Mouse (Mus musculus) embryonic facial prominence, embryonic 12.5 days (tissue): Measurements from ENCODE around the gene Parp16. TPM values are rescaled to one million over a fixed set of nuclear protein-coding genes. Genes with fewer than 3 reads are reported as not detected.

Experiments
- ATAC-seq: fragments of 200-750 bp; cut with Nextera tagmentation; 2 replicates; pipeline ENCODE4 v1.8.0; 2017; ENCODE audit not compliant: insufficient number of reproducible peaks, insufficient read depth, low FRiP score, low TSS enrichment
- H3K27ac ChIP-seq: fragments of 300-500 bp; sonication (generic); 2 replicates; pipeline ENCODE4 v1.5.1; 2016; ENCODE audit warnings: mild to moderate bottlenecking
- H3K27me3 ChIP-seq: fragments of 300-500 bp; sonication (generic); 2 replicates; pipeline ENCODE4 v1.6.1; 2016; ENCODE audit warnings: mild to moderate bottlenecking, moderate library complexity
- H3K36me3 ChIP-seq: fragments of 300-500 bp; sonication (generic); 2 replicates; pipeline ENCODE4 v1.6.1; 2016; ENCODE audit warnings: mild to moderate bottlenecking
- H3K4me1 ChIP-seq: fragments of 300-500 bp; sonication (generic); 2 replicates; pipeline ENCODE4 v1.6.1; 2016
- H3K4me2 ChIP-seq: fragments of 300-500 bp; sonication (generic); replicated peaks from 2 replicates; pipeline ENCODE4 v1.6.1; 2016; ENCODE audit warnings: mild to moderate bottlenecking, moderate library complexity
- H3K4me3 ChIP-seq: fragments of 300-500 bp; sonication (generic); 2 replicates; pipeline ENCODE4 v1.5.1; 2016; ENCODE audit warnings: mild to moderate bottlenecking
- H3K9ac ChIP-seq: fragments of 300-500 bp; sonication (generic); 2 replicates; pipeline ENCODE4 v1.6.1; 2016; ENCODE audit warnings: mild to moderate bottlenecking, moderate library complexity
- H3K9me3 ChIP-seq: fragments of 300-500 bp; sonication (generic); 2 replicates; pipeline ENCODE4 v1.6.1; 2016; ENCODE audit warnings: mild to moderate bottlenecking, moderate library complexity
- WGBS: fragments of 180-500 bp; shearing (Covaris S2); methylation state at CpG from one replicate; pipeline ENCODE4 v1.1.7; 2016; 5-methylcytosine and 5-hydroxymethylcytosine counted together
- polyA plus RNA-seq: library from polyadenylated mRNA; unstranded; fragments of >200 nt; fragmentation: Nextera tagmentation; extraction: Ambion mirVana; gene quantifications from 2 replicates; pipeline ENCODE4 v1.2.1, GENCODE M21; 2016

Parp16 gene
- polyA plus RNA-seq, 1 experiment from 2014 or later = 7.1 TPM

DNA sequence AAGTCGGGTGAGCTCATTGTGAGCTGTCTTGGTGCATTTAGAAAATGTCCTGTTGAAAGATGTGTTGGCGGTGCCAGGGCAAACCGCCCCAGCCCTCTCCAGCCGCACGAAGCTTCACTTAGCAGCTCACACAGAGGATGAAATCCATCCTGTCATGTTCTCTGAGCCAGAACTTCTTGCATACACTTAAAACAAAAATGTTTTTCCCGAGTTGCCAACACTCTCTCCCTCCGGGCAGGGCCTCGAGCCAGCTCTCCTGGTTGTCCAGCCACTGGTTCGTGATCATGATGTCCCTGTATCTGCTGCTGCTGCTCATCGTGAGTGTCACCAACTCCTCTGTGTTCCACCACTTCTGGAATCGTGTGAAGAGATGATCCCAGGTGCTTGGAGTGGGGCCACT lies 42.5 kb downstream of the Parp16 start:
- 85% methylated on average over 11 of the region's 11 CpGs for WGBS
- no peak for ATAC-seq
- no peak overlapping the region for H3K4me2 ChIP-seq

DNA sequence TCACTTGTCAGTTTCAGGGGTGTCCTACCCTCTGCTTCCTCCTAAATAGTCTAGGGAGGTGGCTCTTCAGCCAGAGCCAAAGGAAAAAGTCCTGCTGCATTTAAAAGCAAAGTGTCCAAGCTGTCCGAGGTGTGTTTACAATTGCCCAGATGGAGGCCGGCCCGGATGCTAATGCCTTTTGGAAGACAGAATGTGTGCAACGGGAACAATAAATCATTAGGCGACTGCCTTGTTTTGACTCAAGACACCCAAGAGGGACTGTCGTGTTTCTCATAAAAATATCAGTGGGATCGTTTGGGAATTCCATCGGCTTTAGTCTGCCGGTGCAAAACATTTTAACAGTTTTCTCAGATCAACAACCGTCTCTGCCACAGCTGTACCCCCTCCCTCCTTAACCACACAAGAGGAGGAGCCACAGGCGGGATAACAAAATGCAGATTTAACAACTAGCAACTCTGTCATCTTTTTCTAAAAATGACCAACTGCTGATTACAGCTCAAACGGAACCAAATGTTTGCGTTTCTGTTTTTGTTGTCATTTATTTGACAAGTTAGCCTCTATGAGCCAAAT lies 43.1 kb downstream of the Parp16 start:
- Histone ChIP-seq H3K4me3 (no peak overlapping the region), H3K9me3 (no peaks in the 10 kb centered on the region), H3K9ac (no peak overlapping the region), H3K27me3 (no peaks in the 10 kb centered on the region), H3K4me2 (no peak overlapping the region), H3K36me3 (0 out of 2 replicates have a peak, but pooled peaks cover 3% of the 10 kb centered on the region), H3K27ac (no peak overlapping the region), H3K4me1 (no peaks in the 10 kb centered on the region)
- no peak for ATAC-seq
- WGBS = 70% methylated on average over 13 of the region's 13 CpGs

More for the DNA sequence above, 42.5 kb downstream of the Parp16 start:
- Histone ChIP-seq H3K27me3 (no peaks in the 10 kb centered on the region), H3K36me3 (0 out of 2 replicates have a peak, but pooled peaks cover 3% of the 10 kb centered on the region), H3K4me3 (no peak overlapping the region), H3K4me1 (no peaks in the 10 kb centered on the region), H3K9ac (no peak overlapping the region), H3K9me3 (no peaks in the 10 kb centered on the region), H3K27ac (no peak overlapping the region)

DNA sequence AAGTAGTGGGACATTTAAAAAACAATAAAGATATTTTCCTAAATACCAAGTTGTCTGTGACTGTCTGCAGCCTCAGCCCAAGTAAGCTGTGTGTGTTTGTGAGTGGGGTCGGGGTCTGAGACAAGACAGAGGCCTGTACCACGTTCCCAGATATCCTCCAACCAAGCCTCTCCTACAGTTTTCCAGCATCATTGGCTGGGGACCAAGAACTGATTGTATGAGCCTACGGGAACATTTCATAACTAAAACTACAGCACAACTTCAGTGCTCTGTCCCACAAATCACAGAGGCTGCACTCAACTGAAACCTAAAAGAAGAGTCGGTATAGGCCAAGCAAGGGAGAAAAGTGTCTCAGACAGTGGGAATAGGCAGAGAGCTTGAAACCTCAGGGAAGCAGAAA lies 44.0 kb downstream of the Parp16 start:
- Histone ChIP-seq H3K4me3 (no peak overlapping the region), H3K9ac (no peak overlapping the region), H3K27ac (no peak overlapping the region), H3K4me1 (no peaks in the 10 kb centered on the region), H3K36me3 (0 out of 2 replicates have a peak, but pooled peaks cover 3% of the 10 kb centered on the region), H3K27me3 (no peaks in the 10 kb centered on the region), H3K4me2 (no peak overlapping the region), H3K9me3 (no peaks in the 10 kb centered on the region)
- no peak for ATAC-seq
- 88% methylated on average over 4 of the region's 4 CpGs for WGBS

DNA sequence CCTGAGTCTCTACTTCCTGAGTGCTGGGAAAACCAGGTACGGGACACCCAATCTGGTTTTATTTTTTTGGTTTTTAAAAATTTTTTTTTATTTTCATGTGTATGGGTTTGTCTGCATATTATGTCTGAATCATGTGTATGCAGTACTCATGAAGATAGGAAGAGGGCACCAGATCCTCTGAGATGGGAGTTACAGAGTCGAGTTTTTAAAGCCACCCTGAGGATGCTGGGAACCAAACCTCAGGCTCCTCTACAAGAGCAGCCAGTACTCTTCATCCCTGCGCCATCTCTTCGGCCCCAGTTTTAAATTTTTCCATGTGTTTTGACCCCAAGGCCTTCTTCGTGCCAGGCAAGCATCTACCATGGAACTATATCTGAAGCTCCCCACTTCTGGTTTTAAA lies 44.6 kb downstream of the Parp16 start:
- no peaks in the 10 kb centered on the region for H3K9me3 ChIP-seq
- H3K4me2 ChIP-seq = no peak overlapping the region
- H3K9ac ChIP-seq = no peak overlapping the region
- WGBS = 88% methylated on average over 5 of the region's 5 CpGs
- no peak for ATAC-seq
- no peaks in the 10 kb centered on the region for H3K4me1 ChIP-seq
- 0 out of 2 replicates have a peak, but pooled peaks cover 3% of the 10 kb centered on the region for H3K36me3 ChIP-seq
- H3K27ac ChIP-seq = no peak overlapping the region
- H3K4me3 ChIP-seq = no peak overlapping the region
- H3K27me3 ChIP-seq = no peaks in the 10 kb centered on the region

DNA sequence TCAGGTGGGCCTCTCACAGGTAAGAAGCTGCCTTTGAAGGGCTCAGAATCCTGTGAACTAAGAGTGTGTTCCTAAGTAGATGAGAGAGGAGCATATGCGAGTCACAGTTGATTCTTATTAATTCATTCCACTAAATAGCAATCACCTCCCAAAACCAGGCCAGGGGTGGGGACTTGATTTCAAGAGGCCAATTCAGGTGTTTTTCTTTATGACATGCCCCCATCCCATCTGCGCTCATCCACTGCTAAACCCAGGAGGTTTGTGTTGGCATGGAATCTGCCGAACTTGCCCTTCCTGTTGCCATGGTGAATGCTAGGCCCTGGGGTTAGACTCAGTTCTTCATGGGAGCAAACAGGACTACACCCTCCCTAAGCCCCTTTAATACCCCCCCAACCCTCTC lies 45.4 kb downstream of the Parp16 start:
- Histone ChIP-seq H3K36me3 (0 out of 2 replicates have a peak, but pooled peaks cover 3% of the 10 kb centered on the region), H3K4me1 (no peaks in the 10 kb centered on the region), H3K4me3 (no peak overlapping the region), H3K9ac (no peak overlapping the region), H3K4me2 (no peak overlapping the region), H3K27ac (no peak overlapping the region), H3K27me3 (no peaks in the 10 kb centered on the region), H3K9me3 (no peaks in the 10 kb centered on the region)
- no peak for ATAC-seq
- WGBS = 79% methylated on average over 3 of the region's 3 CpGs

DNA sequence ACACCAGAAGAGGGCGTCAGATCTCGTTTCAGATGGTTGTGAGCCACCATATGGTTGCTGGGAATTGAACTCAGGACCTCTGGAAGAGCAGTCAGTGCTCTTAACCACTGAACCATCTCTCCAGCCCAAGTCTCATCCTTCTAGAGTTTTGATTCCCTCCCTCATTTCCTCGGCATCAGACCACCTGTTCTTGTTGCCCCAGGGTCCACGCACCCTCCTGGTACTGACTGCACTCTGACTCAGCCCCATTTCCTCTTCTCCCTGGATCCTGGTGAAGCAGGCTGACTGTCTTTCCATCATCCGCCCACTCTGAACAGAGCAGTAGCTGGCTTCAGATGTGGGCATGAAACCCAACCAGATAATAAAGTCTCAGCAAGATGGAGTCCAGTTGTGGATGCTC lies 46.8 kb downstream of the Parp16 start:
- 68% methylated on average over 5 of the region's 5 CpGs for WGBS
- H3K27me3 ChIP-seq = no peaks in the 10 kb centered on the region
- H3K4me1 ChIP-seq = no peaks in the 10 kb centered on the region
- no peak overlapping the region for H3K4me2 ChIP-seq
- 0 out of 2 replicates have a peak, but pooled peaks cover 3% of the 10 kb centered on the region for H3K36me3 ChIP-seq
- H3K9me3 ChIP-seq = no peaks in the 10 kb centered on the region
- no peak overlapping the region for H3K27ac ChIP-seq
- no peak overlapping the region for H3K4me3 ChIP-seq
- ATAC-seq = no peak
- no peak overlapping the region for H3K9ac ChIP-seq

DNA sequence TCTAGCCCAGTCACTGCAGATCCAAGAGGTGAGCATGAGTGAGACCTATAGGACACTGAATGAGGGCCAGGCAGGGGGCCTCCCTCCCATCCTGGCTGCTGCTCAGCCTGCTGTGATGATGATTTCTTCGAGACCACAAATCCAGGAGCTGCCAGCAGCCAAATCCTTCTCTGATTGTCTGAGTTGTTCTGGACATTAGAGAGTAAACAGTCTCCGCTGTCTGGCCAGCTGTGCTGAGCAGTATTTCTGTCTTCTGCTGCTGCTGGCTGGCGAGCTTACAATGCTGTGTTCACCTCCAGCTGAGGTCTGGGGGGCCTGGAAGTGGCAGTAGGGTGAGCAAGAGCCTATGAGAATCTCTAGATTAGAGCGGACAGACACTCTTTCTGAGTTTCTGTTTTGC lies 48.1 kb downstream of the Parp16 start:
- no peak overlapping the region for H3K9ac ChIP-seq
- H3K4me1 ChIP-seq = no peaks in the 10 kb centered on the region
- WGBS = 48% methylated on average over 4 of the region's 4 CpGs
- ATAC-seq = no peak
- H3K9me3 ChIP-seq = no peaks in the 10 kb centered on the region
- no peak overlapping the region for H3K27ac ChIP-seq
- no peaks in the 10 kb centered on the region for H3K27me3 ChIP-seq
- H3K4me3 ChIP-seq = no peak overlapping the region
- no peaks in the 10 kb centered on the region for H3K36me3 ChIP-seq
- no peak overlapping the region for H3K4me2 ChIP-seq

DNA sequence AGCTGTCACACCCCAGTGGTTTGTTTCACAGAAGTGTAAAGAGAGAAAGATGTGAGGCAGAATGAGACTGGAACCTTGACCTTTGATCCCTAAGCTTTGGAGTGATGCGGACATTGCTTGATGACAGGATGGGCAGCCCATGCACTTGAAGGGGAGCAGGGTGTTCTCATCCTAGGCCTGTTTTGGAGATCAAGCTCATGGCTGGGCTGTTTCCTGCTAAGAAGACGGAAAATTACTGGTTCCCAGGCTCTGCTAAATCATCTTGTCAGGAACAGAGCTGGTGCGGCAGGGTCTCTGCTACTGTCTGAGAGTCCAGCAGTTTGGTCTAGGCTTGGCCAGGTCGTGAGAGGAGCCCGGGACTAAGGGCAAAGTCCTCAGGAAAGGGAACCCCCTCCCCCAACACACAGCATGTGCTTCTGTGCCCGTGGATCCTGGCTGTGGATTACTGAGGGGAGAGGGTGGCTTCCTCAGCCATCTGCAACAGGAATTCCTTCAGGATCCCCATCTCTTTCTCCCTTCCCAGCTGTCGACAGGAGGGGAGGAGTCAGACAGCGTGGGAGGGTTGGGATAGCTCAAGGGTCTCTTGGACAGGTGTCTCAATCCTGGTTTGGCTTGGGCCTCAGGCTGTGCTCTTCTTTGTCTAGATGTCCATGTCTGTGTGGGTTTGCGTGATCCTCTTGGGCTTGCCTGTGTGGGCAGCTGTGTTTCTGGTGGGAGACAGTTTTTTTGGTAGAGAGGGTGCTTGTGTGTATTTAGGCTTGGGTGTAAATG lies 49.1 kb downstream of the Parp16 start:
- H3K4me1 ChIP-seq = no peaks in the 10 kb centered on the region
- no peaks in the 10 kb centered on the region for H3K36me3 ChIP-seq
- no peak overlapping the region for H3K4me2 ChIP-seq
- ATAC-seq = no peak
- H3K4me3 ChIP-seq = no peak overlapping the region
- H3K27me3 ChIP-seq = no peaks in the 10 kb centered on the region
- WGBS = 51% methylated on average over 9 of the region's 9 CpGs
- H3K27ac ChIP-seq = no peak overlapping the region
- no peaks in the 10 kb centered on the region for H3K9me3 ChIP-seq
- no peak overlapping the region for H3K9ac ChIP-seq

DNA sequence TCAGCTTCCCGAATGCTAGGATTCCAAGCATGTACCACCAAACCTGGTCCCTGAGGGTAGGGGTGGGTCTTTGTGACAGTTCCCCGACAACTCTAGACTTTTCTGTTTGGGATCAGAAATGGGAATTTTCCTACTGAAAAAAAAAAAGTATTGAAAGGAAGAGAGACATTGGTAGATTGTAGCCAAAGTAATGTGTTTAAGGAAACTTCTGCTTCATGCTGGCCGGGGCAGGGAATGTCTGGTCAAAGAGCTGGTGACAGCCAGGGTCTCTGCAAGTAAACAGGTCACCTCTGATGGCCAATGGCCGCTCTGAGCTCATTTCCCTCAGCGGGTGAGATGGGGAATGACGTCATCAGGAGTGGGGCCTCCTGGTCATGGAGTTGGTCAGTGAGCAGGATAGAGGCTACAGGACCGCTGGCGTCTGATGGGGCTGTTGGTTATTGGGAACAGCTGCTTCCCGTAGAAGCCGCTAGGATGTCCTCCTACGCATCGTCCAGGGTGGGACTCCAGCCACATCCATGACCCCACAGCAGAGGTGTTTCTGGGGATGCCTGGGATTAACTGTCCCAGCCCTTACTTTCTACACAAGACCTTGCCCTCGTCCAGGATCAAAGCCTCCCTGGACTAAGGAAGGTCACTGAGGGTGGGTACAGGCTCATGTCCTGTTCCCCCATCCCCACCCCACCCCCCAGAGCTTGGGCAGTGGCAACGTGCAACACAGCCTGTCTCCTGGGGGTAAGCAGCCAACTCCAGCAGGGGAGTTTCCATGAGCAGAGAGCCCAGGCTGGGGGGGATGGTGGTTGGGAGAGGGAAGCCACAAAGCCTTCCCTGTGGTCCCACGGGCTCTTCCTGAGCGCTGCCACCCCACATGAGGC lies 52.6 kb downstream of the Parp16 start:
- Histone ChIP-seq H3K36me3 (no peaks in the 10 kb centered on the region), H3K4me3 (no peak overlapping the region), H3K4me2 (no peak overlapping the region), H3K27ac (no peak overlapping the region), H3K9me3 (no peaks in the 10 kb centered on the region), H3K4me1 (no peaks in the 10 kb centered on the region), H3K9ac (no peak overlapping the region), H3K27me3 (no peaks in the 10 kb centered on the region)
- no peak for ATAC-seq
- WGBS = 73% methylated on average over 16 of the region's 16 CpGs

DNA sequence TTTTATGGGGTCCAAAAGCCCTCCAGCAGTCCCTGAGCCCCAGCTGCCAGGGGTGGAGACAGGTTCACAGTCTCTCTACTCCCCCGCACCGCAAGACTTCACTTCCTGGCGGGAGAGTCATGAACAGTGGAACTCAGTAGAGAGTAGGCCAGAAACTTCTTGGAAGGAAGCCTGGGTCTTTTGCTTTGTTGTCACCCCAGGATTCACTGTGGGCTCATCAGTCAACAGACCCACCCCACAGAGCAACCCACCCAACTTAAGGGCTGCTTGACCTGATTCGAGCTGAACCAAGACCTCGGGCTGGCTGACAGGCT lies 53.2 kb downstream of the Parp16 start:
- Histone ChIP-seq H3K27ac (no peak overlapping the region), H3K4me1 (no peaks in the 10 kb centered on the region), H3K9ac (no peak overlapping the region), H3K4me2 (no peak overlapping the region), H3K27me3 (no peaks in the 10 kb centered on the region), H3K9me3 (no peaks in the 10 kb centered on the region), H3K4me3 (no peak overlapping the region), H3K36me3 (no peaks in the 10 kb centered on the region)
- ATAC-seq = no peak
- WGBS = 87% methylated on average over 5 of the region's 5 CpGs

DNA sequence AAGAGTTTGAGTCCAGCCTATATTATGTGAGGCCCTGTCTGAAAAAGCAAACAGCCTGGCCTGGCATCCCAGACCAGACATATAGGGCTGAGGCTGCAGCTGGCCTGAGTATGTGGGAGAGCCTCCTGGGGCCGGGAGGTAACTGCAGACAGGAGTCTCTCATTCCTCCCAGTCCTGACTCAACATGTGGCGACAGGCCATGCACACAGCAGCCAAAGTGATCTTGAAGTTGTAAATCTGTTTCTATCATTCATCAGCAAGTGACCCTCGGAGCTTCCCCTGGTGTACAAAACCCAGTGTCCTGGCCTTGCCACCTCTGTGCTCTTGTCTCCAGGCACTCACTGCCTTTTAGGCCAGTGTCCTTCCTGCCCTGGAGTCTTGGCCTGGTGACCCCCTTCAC lies 56.9 kb downstream of the Parp16 start:
- WGBS = 72% methylated on average over 3 of the region's 3 CpGs
- Histone ChIP-seq H3K4me1 (no peaks in the 10 kb centered on the region), H3K4me3 (no peak overlapping the region), H3K27ac (no peak overlapping the region), H3K9me3 (no peaks in the 10 kb centered on the region), H3K27me3 (no peaks in the 10 kb centered on the region), H3K36me3 (no peaks in the 10 kb centered on the region), H3K9ac (no peak overlapping the region), H3K4me2 (no peak overlapping the region)
- ATAC-seq = no peak
